Mouse (Mus musculus) hindbrain, embryonic 12.5 days (tissue): ENCODE measurements around the gene Utf1. TPM values are rescaled to one million over a fixed set of nuclear protein-coding genes. Genes with fewer than 3 reads are reported as not detected.

Experiments used
- ATAC-seq: fragments of 200-750 bp; cut with Nextera tagmentation; 2 replicates; pipeline ENCODE4 v1.8.0; 2017; ENCODE audit warnings: moderate TSS enrichment; ENCODE audit not compliant: low FRiP score
- H3K27ac ChIP-seq: fragments of 300-500 bp; sonication (generic); 2 replicates; pipeline ENCODE4 v1.5.1; 2016; ENCODE audit warnings: mild to moderate bottlenecking
- H3K27me3 ChIP-seq: fragments of 300-500 bp; sonication (generic); 2 replicates; pipeline ENCODE4 v1.6.1; 2016; ENCODE audit warnings: mild to moderate bottlenecking
- H3K36me3 ChIP-seq: fragments of 300-500 bp; sonication (generic); 2 replicates; pipeline ENCODE4 v1.6.1; 2016; ENCODE audit warnings: mild to moderate bottlenecking
- H3K4me1 ChIP-seq: fragments of 300-500 bp; sonication (generic); 2 replicates; pipeline ENCODE4 v1.6.1; 2016
- H3K4me2 ChIP-seq: fragments of 300-500 bp; sonication (generic); replicated peaks from 2 replicates; pipeline ENCODE4 v1.6.1; 2016; ENCODE audit warnings: mild to moderate bottlenecking
- H3K4me3 ChIP-seq: fragments of 300-500 bp; sonication (generic); 2 replicates; pipeline ENCODE4 v1.5.1; 2016; ENCODE audit warnings: mild to moderate bottlenecking
- H3K9ac ChIP-seq: fragments of 300-500 bp; sonication (generic); 2 replicates; pipeline ENCODE4 v1.6.1; 2016; ENCODE audit warnings: mild to moderate bottlenecking, moderate library complexity
- H3K9me3 ChIP-seq: fragments of 300-500 bp; sonication (generic); replicated peaks from 2 replicates; pipeline ENCODE4 v1.6.1; 2016; ENCODE audit warnings: mild to moderate bottlenecking
- WGBS: fragments of 180-500 bp; shearing (Covaris S2); methylation state at CpG from one replicate; pipeline ENCODE4 v1.1.7; 2016; 5-methylcytosine and 5-hydroxymethylcytosine counted together
- microRNA counts: library from miRNA; unstranded; fragments of <30 nt; microRNA quantifications from one replicate; lab custom pipeline; 2017
- microRNA-seq: library from miRNA; unstranded; fragments of <30 nt; microRNA quantifications from one replicate; pipeline ENCODE4, GENCODE M21; 2017
- polyA plus RNA-seq: library from polyadenylated mRNA; unstranded; fragments of >200 nt; fragmentation: Nextera tagmentation; extraction: Ambion mirVana; gene quantifications from 2 replicates; pipeline ENCODE4 v1.2.1, GENCODE M21; 2016

Gene Utf1
- polyA plus RNA-seq, 1 experiment from 2014 or later = not detected

- no peaks in the 10 kb centered on the region for H3K9me3 ChIP-seq
- H3K27ac ChIP-seq = no peak overlapping the region
- H3K27me3 ChIP-seq = no peaks in the 10 kb centered on the region; the same call in 1 of the 2 replicates
- no peak overlapping the region for H3K4me2 ChIP-seq
- WGBS = 54% methylated on average over 3 of the region's 3 CpGs
- peaks cover 13% of the 10 kb centered on the region for H3K4me1 ChIP-seq
- H3K9ac ChIP-seq = no peak overlapping the region
- peaks cover 7% of the 10 kb centered on the region for H3K36me3 ChIP-seq
- H3K4me3 ChIP-seq = no peak overlapping the region
- ATAC-seq = no peak
Observed at GRCm38 (mm10) chr7:139980778-139981177, 37.2 kb downstream of the Utf1 start.

- H3K9ac ChIP-seq = no peak overlapping the region
- peaks cover 20% of the 10 kb centered on the region for H3K36me3 ChIP-seq
- H3K4me2 ChIP-seq = no peak overlapping the region
- no peak overlapping the region for H3K4me3 ChIP-seq
- H3K27me3 ChIP-seq = no peaks in the 10 kb centered on the region
- ATAC-seq = no peak
- no peaks in the 10 kb centered on the region for H3K9me3 ChIP-seq
- H3K4me1 ChIP-seq = peaks cover 13% of the 10 kb centered on the region
- WGBS = 89% methylated on average over 11 of the region's 11 CpGs
- H3K27ac ChIP-seq = no peak overlapping the region
Observed at GRCm38 (mm10) chr7:139982058-139982457, 38.5 kb downstream of the Utf1 start.

- Histone ChIP-seq H3K4me3 (no peak overlapping the region), H3K4me2 (no peak overlapping the region), H3K9ac (no peak overlapping the region), H3K36me3 (peaks cover 23% of the 10 kb centered on the region), H3K9me3 (no peaks in the 10 kb centered on the region), H3K4me1 (no peaks in the 10 kb centered on the region), H3K27me3 (no peaks in the 10 kb centered on the region), H3K27ac (no peak overlapping the region)
- WGBS = 91% methylated on average over 11 of the region's 11 CpGs
- ATAC-seq = no peak
Observed at GRCm38 (mm10) chr7:139984505-139984904, 40.9 kb downstream of the Utf1 start.

- H3K27ac ChIP-seq = no peak overlapping the region
- H3K9me3 ChIP-seq = no peaks in the 10 kb centered on the region
- H3K4me2 ChIP-seq = no peak overlapping the region
- H3K4me1 ChIP-seq = no peaks in the 10 kb centered on the region
- H3K36me3 ChIP-seq = peaks cover 23% of the 10 kb centered on the region
- 90% methylated on average over 9 of the region's 9 CpGs for WGBS
- H3K9ac ChIP-seq = no peak overlapping the region
- no peak overlapping the region for H3K4me3 ChIP-seq
- H3K27me3 ChIP-seq = no peaks in the 10 kb centered on the region
- ATAC-seq = no peak
Observed at GRCm38 (mm10) chr7:139988272-139988671, 44.7 kb downstream of the Utf1 start.

- ATAC-seq = no peak
- peaks cover 24% of the 10 kb centered on the region for H3K36me3 ChIP-seq
- no peak overlapping the region for H3K4me3 ChIP-seq
- no peak overlapping the region for H3K9ac ChIP-seq
- no peaks in the 10 kb centered on the region for H3K27me3 ChIP-seq
- H3K4me1 ChIP-seq = no peaks in the 10 kb centered on the region
- WGBS = 75% methylated on average over 8 of the region's 8 CpGs
- no peaks in the 10 kb centered on the region for H3K9me3 ChIP-seq
- H3K4me2 ChIP-seq = no peak overlapping the region
- no peak overlapping the region for H3K27ac ChIP-seq
Observed at GRCm38 (mm10) chr7:139990864-139991394, 47.3 kb downstream of the Utf1 start.

- no peak within 1 kb of the TSS for H3K9ac ChIP-seq
- no peak within 1 kb of the TSS for H3K27ac ChIP-seq
- H3K27me3 ChIP-seq = no peaks in the 10 kb centered on the region
- no peak within 1 kb of the TSS for H3K4me2 ChIP-seq
- H3K4me3 ChIP-seq = no peak within 1 kb of the TSS
- peaks cover 27% of the 10 kb centered on the region for H3K36me3 ChIP-seq
- ATAC-seq = no peak
- H3K4me1 ChIP-seq = no peaks in the 10 kb centered on the region
- H3K9me3 ChIP-seq = no peaks in the 10 kb centered on the region
- WGBS = 28% methylated on average over 7 of the region's 7 CpGs
Observed at GRCm38 (mm10) chr7:139992406-139992805, 48.8 kb downstream of the Utf1 start, which contains the start of gene Adam8. Adam8 (minus strand) TSS chr7:139992562.

GRCm38 (mm10) chr7:139993532-139993931, 49.9 kb downstream of the Utf1 start:
- peaks cover 35% of the 10 kb centered on the region for H3K36me3 ChIP-seq
- H3K9me3 ChIP-seq = no peaks in the 10 kb centered on the region
- no peak overlapping the region for H3K27ac ChIP-seq
- WGBS = 90% methylated on average over 6 of the region's 6 CpGs
- no peak overlapping the region for H3K9ac ChIP-seq
- no peaks in the 10 kb centered on the region for H3K4me1 ChIP-seq
- no peak overlapping the region for H3K4me2 ChIP-seq
- H3K27me3 ChIP-seq = no peaks in the 10 kb centered on the region
- no peak overlapping the region for H3K4me3 ChIP-seq
- ATAC-seq = no peak

GRCm38 (mm10) chr7:139994202-139994601, 50.6 kb downstream of the Utf1 start:
- WGBS = 81% methylated on average over 4 of the region's 4 CpGs
- H3K9ac ChIP-seq = no peak overlapping the region
- H3K27ac ChIP-seq = no peak overlapping the region
- peaks cover 42% of the 10 kb centered on the region for H3K36me3 ChIP-seq
- no peaks in the 10 kb centered on the region for H3K9me3 ChIP-seq
- H3K4me1 ChIP-seq = no peaks in the 10 kb centered on the region
- no peak overlapping the region for H3K4me2 ChIP-seq
- no peaks in the 10 kb centered on the region for H3K27me3 ChIP-seq
- no peak for ATAC-seq
- H3K4me3 ChIP-seq = no peak overlapping the region

GRCm38 (mm10) chr7:139994676-139995075, 51.1 kb downstream of the Utf1 start:
- no peak overlapping the region for H3K4me2 ChIP-seq
- no peak overlapping the region for H3K4me3 ChIP-seq
- 43% methylated on average over 3 of the region's 3 CpGs for WGBS
- no peak overlapping the region for H3K9ac ChIP-seq
- no peak overlapping the region for H3K27ac ChIP-seq
- no peaks in the 10 kb centered on the region for H3K9me3 ChIP-seq
- no peaks in the 10 kb centered on the region for H3K27me3 ChIP-seq
- peaks cover 47% of the 10 kb centered on the region for H3K36me3 ChIP-seq
- H3K4me1 ChIP-seq = no peaks in the 10 kb centered on the region
- ATAC-seq = no peak

MicroRNAs encoded within 50 kb of the gene (microRNA counts, 519-probe panel; counts per million panel counts)
- microRNA mmu-miR-202-3p (lab: Ali Mortazavi, UCI) (470 counts per million, percentile 58 among the panel's probes with 10 or more counts), microRNA mmu-miR-202-5p (lab: Ali Mortazavi, UCI) (470 counts per million, percentile 58 among the panel's probes with 10 or more counts)

Small RNA genes lying within 50 kb of the gene (microRNA-seq; reads per million reads assigned to microRNA genes)
- gene Mir202 (not detected), gene Mir7062 (not detected), gene mmu-mir-7686 (not detected)

Other genes starting within 250 kb of the Utf1 start
- 18.7 and 21.4 TPM in 2 replicates for gene Adgra1, start 109.6 kb upstream of the Utf1 start, polyA plus RNA-seq
- gene Kndc1, start 49.1 kb upstream of the Utf1 start, polyA plus RNA-seq = 3.5 and 3.8 TPM in 2 replicates
- 0.77 and 1.2 TPM in 2 replicates for gene 6430531B16Rik, start 35.0 kb downstream of the Utf1 start, polyA plus RNA-seq
- 3.4 and 3.5 TPM in 2 replicates for gene Adam8, start 48.8 kb downstream of the Utf1 start, polyA plus RNA-seq
- 45.6 and 45.9 TPM in 2 replicates for gene Zfp511, start 92.6 kb downstream of the Utf1 start, polyA plus RNA-seq
- gene Tubgcp2, start 92.9 kb downstream of the Utf1 start, polyA plus RNA-seq = 65.8 and 70.6 TPM in 2 replicates
- gene Msx3, start 105.3 kb downstream of the Utf1 start, polyA plus RNA-seq = 54.7 and 69.1 TPM in 2 replicates
- gene Caly, start 138.8 kb downstream of the Utf1 start, polyA plus RNA-seq = 24.8 and 25.1 TPM in 2 replicates
- not detected in 2 replicates for gene Prap1, start 149.6 kb downstream of the Utf1 start, polyA plus RNA-seq
- 21.8 and 24.7 TPM in 2 replicates for gene Fuom, start 158.7 kb downstream of the Utf1 start, polyA plus RNA-seq
- 12.9 and 18.1 TPM in 2 replicates for gene Paox, start 172.0 kb downstream of the Utf1 start, polyA plus RNA-seq
- gene Echs1, start 172.7 kb downstream of the Utf1 start, polyA plus RNA-seq = 134 and 148 TPM in 2 replicates
- 24.5 and 25.7 TPM in 2 replicates for gene Mtg1, start 193.8 kb downstream of the Utf1 start, polyA plus RNA-seq
- 3.3 and 4.6 TPM in 2 replicates for gene Sprn, start 211.1 kb downstream of the Utf1 start, polyA plus RNA-seq
- gene Olfr522, start 221.0 kb downstream of the Utf1 start, polyA plus RNA-seq = not detected in 2 replicates
- not detected in 2 replicates for gene Olfr523, start 229.4 kb downstream of the Utf1 start, polyA plus RNA-seq